Mouse (Mus musculus) hindbrain, embryonic 14.5 days (tissue): Measurements from ENCODE around the gene Prkcb. TPM values are rescaled to one million over a fixed set of nuclear protein-coding genes. Genes with fewer than 3 reads are reported as not detected.

Experiments
- ATAC-seq: fragments of 200-750 bp; cut with Nextera tagmentation; 2 replicates; pipeline ENCODE4 v1.8.0; 2017; ENCODE audit warnings: moderate number of reproducible peaks, mild to moderate bottlenecking, moderate TSS enrichment, moderate library complexity; ENCODE audit not compliant: low FRiP score
- DNase-seq: peaks from one replicate; pipeline ENCODE4 v3.0.0-alpha.2; 2015; ENCODE audit warnings: low spot score
- H3K27ac ChIP-seq: fragments of 300-500 bp; sonication (generic); 2 replicates; pipeline ENCODE4 v1.5.1; 2014; ENCODE audit warnings: mild to moderate bottlenecking, moderate library complexity
- H3K27me3 ChIP-seq: fragments of 300-500 bp; sonication (generic); 2 replicates; pipeline ENCODE4 v1.6.1; 2014; ENCODE audit warnings: mild to moderate bottlenecking, low read length, mixed read lengths; ENCODE audit not compliant: control insufficient read depth, insufficient read depth
- H3K36me3 ChIP-seq: fragments of 300-500 bp; sonication (generic); replicated peaks from 2 replicates; pipeline ENCODE4 v1.6.1; 2014; ENCODE audit not compliant: control insufficient read depth, insufficient read depth
- H3K4me1 ChIP-seq: fragments of 300-500 bp; sonication (generic); replicated peaks from 2 replicates; pipeline ENCODE4 v1.6.1; 2014; ENCODE audit warnings: antibody characterized with exemption, low read length, mixed read lengths; ENCODE audit not compliant: control insufficient read depth, insufficient read depth
- H3K4me2 ChIP-seq: fragments of 300-500 bp; sonication (generic); replicated peaks from 2 replicates; pipeline ENCODE4 v1.6.1; 2014; ENCODE audit warnings: mild to moderate bottlenecking, moderate library complexity
- H3K4me3 ChIP-seq: fragments of 300-500 bp; sonication (generic); replicated peaks from 2 replicates; pipeline ENCODE4 v1.5.1; 2014; ENCODE audit warnings: mild to moderate bottlenecking, low read length
- H3K9ac ChIP-seq: fragments of 300-500 bp; sonication (generic); 2 replicates; pipeline ENCODE4 v1.6.1; 2014
- H3K9me3 ChIP-seq: fragments of 300-500 bp; sonication (generic); 2 replicates; pipeline ENCODE4 v1.6.1; 2016; ENCODE audit warnings: low read length; ENCODE audit not compliant: control insufficient read depth
- WGBS: fragments of 180-500 bp; shearing (Covaris S2); extraction: QIAGEN DNeasy Blood & Tissue Kit; methylation state at CpG from one replicate; pipeline ENCODE4 v1.1.7; 2014; 5-methylcytosine and 5-hydroxymethylcytosine counted together
- polyA plus RNA-seq: library from polyadenylated mRNA; unstranded; fragments of >200 nt; fragmentation: Nextera tagmentation; extraction: Ambion mirVana; gene quantifications from 2 replicates; pipeline ENCODE4 v1.2.1, GENCODE M21; 2014

Prkcb gene
- polyA plus RNA-seq, 1 experiment from 2014 or later, result 135 TPM

- no peak overlapping the region for H3K9ac ChIP-seq
- H3K36me3 ChIP-seq, result no peaks in the 10 kb centered on the region
- WGBS, result 68% methylated on average over 7 of the region's 7 CpGs
- H3K27me3 ChIP-seq, result no peaks in the 10 kb centered on the region
- no peak overlapping the region for H3K4me2 ChIP-seq
- no peaks in the 10 kb centered on the region for H3K9me3 ChIP-seq
- DNase-seq (no peak), ATAC-seq (no peak)
- no peaks in the 10 kb centered on the region for H3K4me1 ChIP-seq
- no peak overlapping the region for H3K27ac ChIP-seq
- no peak overlapping the region for H3K4me3 ChIP-seq
Observed at GRCm38 (mm10) chr7:122597313-122597712, 308.8 kb downstream of the Prkcb start.

GRCm38 (mm10) chr7:122600856-122601255 lies 312.3 kb downstream of the Prkcb start:
- DNase-seq (no peak), ATAC-seq (no peak; the same call in 1 of the 2 replicates)
- Histone ChIP-seq H3K9ac (no peak overlapping the region), H3K27me3 (no peaks in the 10 kb centered on the region), H3K4me1 (no peaks in the 10 kb centered on the region), H3K9me3 (no peaks in the 10 kb centered on the region), H3K36me3 (no peaks in the 10 kb centered on the region), H3K27ac (peak overlapping the region; percentile 44), H3K4me2 (no peak overlapping the region), H3K4me3 (no peak overlapping the region)
- 49% methylated on average over 7 of the region's 7 CpGs for WGBS

DNA sequence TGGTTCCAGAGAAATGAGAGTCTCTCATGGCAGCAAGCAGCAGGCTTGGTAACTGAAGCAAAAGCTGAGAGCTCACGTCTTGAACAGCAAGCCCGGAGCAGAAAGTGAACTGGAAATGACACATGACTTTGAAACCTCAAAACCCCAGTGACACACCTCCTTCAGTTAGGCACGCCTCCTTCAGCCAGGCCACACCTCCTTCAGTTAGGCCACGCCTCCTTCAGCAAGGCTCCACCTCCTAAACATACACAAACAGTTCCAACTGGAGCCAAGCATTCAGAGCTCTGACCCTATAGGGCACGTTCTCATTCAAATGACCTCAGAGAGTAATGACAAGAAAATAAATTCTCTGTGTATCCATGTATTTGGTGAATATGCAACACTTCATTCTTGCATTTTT lies 316.5 kb downstream of the Prkcb start:
- DNase-seq (no peak), ATAC-seq (no peak)
- WGBS, result 91% methylated on average over 5 of the region's 5 CpGs

GRCm38 (mm10) chr7:122609420-122609819 lies 320.9 kb downstream of the Prkcb start:
- H3K4me3 ChIP-seq, result no peak overlapping the region

More for the DNA sequence above, 316.5 kb downstream of the Prkcb start:
- Histone ChIP-seq H3K4me2 (no peak overlapping the region), H3K4me3 (no peak overlapping the region), H3K4me1 (no peaks in the 10 kb centered on the region), H3K27me3 (no peaks in the 10 kb centered on the region), H3K9ac (no peak overlapping the region), H3K36me3 (no peaks in the 10 kb centered on the region), H3K27ac (no peak overlapping the region), H3K9me3 (no peaks in the 10 kb centered on the region)

DNA sequence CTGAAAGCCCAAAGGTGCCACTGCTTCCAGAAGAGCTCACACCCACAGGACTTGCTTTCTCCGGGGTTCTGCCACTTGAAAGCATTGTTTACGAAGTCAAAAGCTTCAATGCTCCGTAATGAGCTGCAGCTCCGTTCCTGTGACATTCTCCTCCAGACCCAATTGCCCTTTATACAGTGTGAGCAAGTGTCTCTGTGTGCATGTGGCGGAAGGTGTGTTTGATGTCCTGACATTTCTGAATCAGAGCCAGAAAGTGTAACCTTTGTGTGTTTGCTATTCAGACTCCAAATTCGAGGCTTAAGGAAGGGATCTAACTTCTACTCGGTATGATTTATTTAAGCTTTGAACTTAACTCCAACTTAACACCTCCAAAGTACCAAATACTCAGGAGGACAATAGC lies 321.6 kb downstream of the Prkcb start:
- DNase-seq (no peak), ATAC-seq (no peak)
- Histone ChIP-seq H3K27me3 (no peaks in the 10 kb centered on the region), H3K4me3 (no peak overlapping the region), H3K9ac (no peak overlapping the region), H3K4me1 (no peaks in the 10 kb centered on the region), H3K27ac (no peak overlapping the region), H3K36me3 (no peaks in the 10 kb centered on the region), H3K9me3 (no peaks in the 10 kb centered on the region), H3K4me2 (no peak overlapping the region)
- WGBS, result 78% methylated on average over 7 of the region's 7 CpGs

More at GRCm38 (mm10) chr7:122609420-122609819, 320.9 kb downstream of the Prkcb start:
- Histone ChIP-seq H3K4me1 (no peaks in the 10 kb centered on the region), H3K4me2 (no peak overlapping the region), H3K9me3 (no peaks in the 10 kb centered on the region), H3K27me3 (no peaks in the 10 kb centered on the region), H3K9ac (no peak overlapping the region), H3K27ac (no peak overlapping the region), H3K36me3 (no peaks in the 10 kb centered on the region)
- ATAC-seq (no peak), DNase-seq (no peak)
- WGBS, result 84% methylated on average over 4 of the region's 4 CpGs

DNA sequence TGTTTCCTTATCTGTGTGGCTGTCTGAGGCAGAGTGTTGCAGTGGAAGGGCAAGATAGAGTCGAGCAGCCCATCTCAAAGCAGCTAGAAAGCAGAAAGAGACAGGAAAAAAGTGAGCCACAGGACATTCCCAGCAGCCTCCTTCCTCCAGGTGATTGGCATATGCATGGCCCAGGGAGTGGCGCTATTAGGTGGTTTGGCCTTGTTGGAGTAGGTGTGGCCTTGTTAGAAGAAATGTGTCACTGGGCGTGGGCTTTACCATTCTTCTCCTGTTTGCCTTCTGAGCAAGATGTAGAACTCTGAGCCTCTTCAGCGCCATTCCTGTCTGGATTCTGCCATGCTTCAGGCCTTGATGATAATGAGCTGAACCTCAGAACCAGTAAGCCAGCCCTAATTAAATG lies 325.3 kb downstream of the Prkcb start:
- Histone ChIP-seq H3K36me3 (no peaks in the 10 kb centered on the region), H3K4me3 (no peak overlapping the region), H3K27ac (no peak overlapping the region), H3K27me3 (no peaks in the 10 kb centered on the region), H3K4me1 (no peaks in the 10 kb centered on the region), H3K4me2 (no peak overlapping the region), H3K9me3 (no peaks in the 10 kb centered on the region), H3K9ac (no peak overlapping the region)
- WGBS, result 87% methylated on average over 4 of the region's 4 CpGs
- ATAC-seq (no peak), DNase-seq (no peak)

DNA sequence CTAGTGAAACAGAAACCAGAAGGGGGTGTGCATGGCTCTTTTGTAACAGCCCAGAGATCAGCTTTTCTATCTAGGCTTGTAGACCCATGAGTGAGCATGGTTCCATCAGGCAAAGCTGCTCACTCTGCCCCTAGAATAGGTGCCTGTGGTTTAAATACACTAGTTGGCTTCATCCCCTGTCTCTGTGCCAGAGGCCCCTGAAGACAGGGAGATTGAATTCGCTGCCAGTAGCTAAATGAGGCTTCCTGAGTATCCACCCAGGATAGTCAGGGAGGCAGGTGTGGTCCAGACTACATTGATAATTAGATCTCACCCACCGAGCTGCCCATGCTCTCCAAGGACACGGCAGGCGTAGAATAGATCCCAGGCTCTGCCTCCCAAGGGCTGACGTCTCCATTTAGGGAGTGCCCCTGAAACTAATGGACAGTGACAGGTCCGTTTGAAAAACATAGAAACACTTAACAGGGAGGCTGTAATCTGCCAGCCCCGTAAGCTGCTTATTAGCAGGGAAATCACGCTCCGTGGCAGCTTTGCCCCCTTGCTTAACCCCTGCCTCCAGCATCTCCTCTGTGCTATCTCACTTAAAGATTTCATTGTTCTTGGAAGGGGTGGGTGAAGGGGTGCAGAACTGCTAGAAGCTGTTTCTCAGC lies 333.7 kb downstream of the Prkcb start:
- DNase-seq (peak; percentile 56), ATAC-seq (peak; percentile 82)
- Histone ChIP-seq H3K9ac (no peak overlapping the region), H3K4me2 (no peak overlapping the region), H3K27me3 (no peaks in the 10 kb centered on the region), H3K9me3 (no peaks in the 10 kb centered on the region), H3K4me3 (no peak overlapping the region), H3K36me3 (no peaks in the 10 kb centered on the region), H3K27ac (peak overlapping the region; percentile 68), H3K4me1 (peaks cover 13% of the 10 kb centered on the region)
- WGBS, result 27% methylated on average over 9 of the region's 9 CpGs

DNA sequence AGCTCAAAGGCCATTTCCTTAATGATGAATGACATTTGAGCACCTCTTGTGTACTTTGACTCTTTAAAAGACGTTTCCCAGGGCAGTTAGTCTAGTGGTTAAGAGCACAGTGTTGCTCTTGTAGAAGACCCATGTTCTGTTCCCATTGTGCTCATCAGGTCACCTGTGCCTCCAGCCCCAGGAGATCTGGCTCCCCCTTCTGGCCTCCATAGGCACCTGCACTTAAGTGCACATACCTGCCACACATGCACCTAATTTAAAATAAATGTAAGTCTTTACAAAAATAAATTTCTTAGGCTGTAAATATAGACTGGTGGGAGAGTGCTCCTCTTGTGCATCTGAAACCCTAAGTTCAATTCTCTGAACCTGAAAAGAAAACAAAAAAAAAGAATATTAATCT lies 335.2 kb downstream of the Prkcb start:
- Histone ChIP-seq H3K4me1 (peaks cover 13% of the 10 kb centered on the region), H3K9ac (no peak overlapping the region), H3K27me3 (no peaks in the 10 kb centered on the region), H3K4me2 (no peak overlapping the region), H3K4me3 (no peak overlapping the region), H3K36me3 (no peaks in the 10 kb centered on the region), H3K27ac (no peak overlapping the region), H3K9me3 (no peaks in the 10 kb centered on the region)
- DNase-seq, result no peak
- WGBS, result 61% methylated on average over 1 of the region's 1 CpGs
- no peak for ATAC-seq

- 81% methylated on average over 5 of the region's 5 CpGs for WGBS
- Histone ChIP-seq H3K9me3 (no peaks in the 10 kb centered on the region), H3K9ac (no peak overlapping the region), H3K4me1 (no peaks in the 10 kb centered on the region; the same call in 1 of the 2 replicates), H3K4me3 (no peak overlapping the region), H3K4me2 (no peak overlapping the region), H3K36me3 (no peaks in the 10 kb centered on the region), H3K27me3 (no peaks in the 10 kb centered on the region), H3K27ac (no peak overlapping the region)
- ATAC-seq (no peak), DNase-seq (no peak)
Observed at GRCm38 (mm10) chr7:122628050-122628449, 339.5 kb downstream of the Prkcb start.

- Histone ChIP-seq H3K36me3 (no peaks in the 10 kb centered on the region), H3K27me3 (no peaks in the 10 kb centered on the region), H3K4me2 (no peak overlapping the region), H3K9me3 (no peaks in the 10 kb centered on the region), H3K4me3 (no peak overlapping the region), H3K4me1 (no peaks in the 10 kb centered on the region), H3K9ac (no peak overlapping the region), H3K27ac (no peak overlapping the region)
- no peak for ATAC-seq
- DNase-seq, result no peak
- WGBS, result 90% methylated on average over 2 of the region's 2 CpGs
Observed at GRCm38 (mm10) chr7:122630386-122630785, 341.8 kb downstream of the Prkcb start.
